In genomic region chr10:59323100-59323487, GRCm38 (mm10) we compare ENCODE assay signal across 8 mouse cellular contexts. TPM values are rescaled to one million over a fixed set of nuclear protein-coding genes. Genes with fewer than 3 reads are reported as not detected.
DNase-seq lines count a peak whose midpoint lies in the region; ATAC-seq and TF ChIP-seq lines count a peak whose summit lies in the region.

P4ha1 (plus strand) TSS chr10:59323296.

- H3K9me3 ChIP-seq in MEL (replicated peaks; ENCODE audit: insufficient read depth, low read length) = no peaks in the 10 kb centered on the region
- H3K9me3 ChIP-seq in lung, embryonic 16.5 days (ENCODE audit: control insufficient read depth, low read length) = no peaks in the 10 kb centered on the region

- peak; percentile 40 to 80 (median 72); a peak in 5 of 6 replicates for TF ChIP-seq CTCF in MEL (IDR thresholded peaks at IDR 0.05 in 2 of 3, conservative IDR thresholded peaks at IDR 0.05 in 1 of 3; ENCODE audit: control insufficient read depth in 1 of 3, insufficient read depth in 1 of 3, low read depth in 2 of 3, low read length in 3 of 3, poor library complexity in 1 of 3, severe bottlenecking in 1 of 3)
- peak; percentile 59; the same call in 1 of the 2 replicates for TF ChIP-seq CTCF in cerebellum, adult 2 months (IDR thresholded peaks at IDR 0.05; ENCODE audit: borderline replicate concordance, insufficient read depth, low read depth, low read length)

- peak within 1 kb of the TSS; percentile 48 for H3K27ac ChIP-seq in MEL (ENCODE audit: control insufficient read depth, low read depth, low read length)
- peak within 1 kb of the TSS; percentile 65; the same call in 1 of the 2 replicates for H3K27ac ChIP-seq in cerebellum, adult 2 months (ENCODE audit: insufficient read depth, low read length)
- peak within 1 kb of the TSS; percentile 97 for H3K27ac ChIP-seq in lung, embryonic 16.5 days (ENCODE audit: low read length)

- H3K4me3 ChIP-seq in MEL (ENCODE audit: control insufficient read depth in 1 of 2, insufficient read depth in 1 of 2, low read depth in 2 of 2, low read length in 2 of 2) = peak within 1 kb of the TSS; percentile 85 to 86
- peak within 1 kb of the TSS; percentile 81 for H3K4me3 ChIP-seq in cerebellum, adult 2 months (replicated peaks; ENCODE audit: insufficient read depth, low read depth, low read length)
- peak within 1 kb of the TSS; percentile 97 for H3K4me3 ChIP-seq in lung, embryonic 16.5 days (ENCODE audit: low read length)

- H3K4me2 ChIP-seq in lung, embryonic 16.5 days (ENCODE audit: low read depth, low read length) = peak within 1 kb of the TSS; percentile 69

- no peak for TF ChIP-seq RAD21 in MEL (IDR thresholded peaks at IDR 0.05; ENCODE audit: low read depth, low read length)

- no peaks in the 10 kb centered on the region for H3K27me3 ChIP-seq in MEL (ENCODE audit: control insufficient read depth in 1 of 2, insufficient read depth in 2 of 2, low read length in 2 of 2)
- H3K27me3 ChIP-seq in cerebellum, adult 2 months (ENCODE audit: control insufficient read depth, insufficient read depth, low read length) = no peaks in the 10 kb centered on the region
- H3K27me3 ChIP-seq in lung, embryonic 16.5 days (ENCODE audit: control insufficient read depth, insufficient read depth, low read depth, low read length) = no peaks in the 10 kb centered on the region

- WGBS in cerebellum, adult 2 months = 1% methylated on average over 38 of the region's 39 CpGs
- WGBS in lung, embryonic 16.5 days = under 1% methylated on average over 38 of the region's 39 CpGs

- peaks cover 8 to 28% of the 10 kb centered on the region in 2 experiments for H3K4me1 ChIP-seq in MEL (ENCODE audit: control insufficient read depth in 1 of 2, insufficient read depth in 2 of 2, low read length in 2 of 2)
- H3K4me1 ChIP-seq in cerebellum, adult 2 months (ENCODE audit: control insufficient read depth, insufficient read depth, low read length) = peaks cover 3% of the 10 kb centered on the region; the same call in 1 of the 2 replicates
- H3K4me1 ChIP-seq in lung, embryonic 16.5 days (replicated peaks; ENCODE audit: control insufficient read depth, insufficient read depth, low read length) = peaks cover 14% of the 10 kb centered on the region; the same call in 1 of the 2 replicates

- TF ChIP-seq EP300 in MEL (IDR thresholded peaks at IDR 0.05; ENCODE audit: low read depth in 1 of 2, low read length in 2 of 2) = no peak

- peak; percentile 88 to 95 for ATAC-seq in hematopoietic stem cell, adult 5-6 weeks (replicated peaks in 1 of 2; ENCODE audit: insufficient read depth in 1 of 2, low FRiP score in 2 of 2, low TSS enrichment in 1 of 2, low read depth in 1 of 2, poor library complexity in 2 of 2, severe bottlenecking in 2 of 2)
- ATAC-seq in lung, embryonic 16.5 days (ENCODE audit: low read depth) = peak; percentile 99

- H3K36me3 ChIP-seq in MEL (ENCODE audit: control insufficient read depth in 1 of 2, insufficient read depth in 2 of 2, low read length in 2 of 2) = peaks cover 0 to 14% of the 10 kb centered on the region in 2 experiments; a peak in 3 of 4 replicates
- no peaks in the 10 kb centered on the region for H3K36me3 ChIP-seq in lung, embryonic 16.5 days (ENCODE audit: control insufficient read depth, insufficient read depth, low read length)

- H3K9ac ChIP-seq in MEL (ENCODE audit: control insufficient read depth, low read depth, low read length, poor library complexity, severe bottlenecking) = peak within 1 kb of the TSS; percentile 86
- H3K9ac ChIP-seq in lung, embryonic 16.5 days (ENCODE audit: low read length) = peak within 1 kb of the TSS; percentile 94

- peak; percentile 94 to 98 for TF ChIP-seq POLR2A in MEL (IDR thresholded peaks at IDR 0.05; ENCODE audit: control insufficient read depth in 1 of 2, insufficient read depth in 1 of 2, low read depth in 1 of 2, low read length in 2 of 2, poor library complexity in 1 of 2)
- TF ChIP-seq POLR2A in cerebellum, adult 2 months (IDR thresholded peaks at IDR 0.05; ENCODE audit: borderline replicate concordance, insufficient read depth, low read length) = peak; percentile 100

- DNase-seq in MEL (ENCODE audit: low read depth, low spot score) = peak; percentile 98
- DNase-seq in cerebellum, adult 2 months = peak; percentile 99 to 100
- peak; percentile 99 for DNase-seq in forelimb bud, embryonic 11.5 days (ENCODE audit: low read depth, low spot score)
- DNase-seq in layer of hippocampus, adult 9-10 months (ENCODE audit: low spot score) = peak; percentile 95
- DNase-seq in ovary, postnatal 10 days (ENCODE audit: low spot score) = peak; percentile 98
- peak; percentile 99 for DNase-seq in thymus, postnatal 10 days (ENCODE audit: low spot score in 2 of 2)

- H3K79me2 ChIP-seq in MEL (ENCODE audit: control insufficient read depth, insufficient read depth, low read length, poor library complexity) = peaks cover 17% of the 10 kb centered on the region

TF ChIP-seq in MEL, 35 proteins besides CTCF, POLR2A, EP300 and RAD21:
- TF ChIP-seq ZMIZ1 (IDR thresholded peaks at IDR 0.05; ENCODE audit: low read depth, low read length) (peak; percentile 98), GABPA (IDR thresholded peaks at IDR 0.05; ENCODE audit: low read depth, low read length) (no peak), E2F4 (IDR thresholded peaks at IDR 0.05; ENCODE audit: borderline replicate concordance, low read depth, low read length) (no peak), ZC3H11A (IDR thresholded peaks at IDR 0.05; ENCODE audit: low read depth, low read length) (no peak), MYC (IDR thresholded peaks at IDR 0.05; ENCODE audit: low read depth, low read length) (no peak), USF1 (IDR thresholded peaks at IDR 0.05; ENCODE audit: low read depth, low read length) (no peak), NRF1 (IDR thresholded peaks at IDR 0.05; ENCODE audit: insufficient read depth, low read depth, low read length, poor library complexity, severe bottlenecking) (peak; percentile 97; the same call in 1 of the 2 replicates), MAFK (IDR thresholded peaks at IDR 0.05; ENCODE audit: borderline replicate concordance, low read depth, low read length) (no peak), ELF1 (IDR thresholded peaks at IDR 0.05; ENCODE audit: low read depth, low read length) (peak; percentile 14; the same call in 1 of the 2 replicates), JUND (IDR thresholded peaks at IDR 0.05; ENCODE audit: low read depth, low read length) (no peak), TCF12 (IDR thresholded peaks at IDR 0.05; ENCODE audit: low read depth, low read length) (peak; percentile 70; the same call in 1 of the 2 replicates), HCFC1 (IDR thresholded peaks at IDR 0.05; ENCODE audit: low read depth, low read length) (peak; percentile 62; the same call in 1 of the 2 replicates), KAT2A (conservative IDR thresholded peaks at IDR 0.05; ENCODE audit: low read depth, low read length) (no peak), NELFE (IDR thresholded peaks at IDR 0.05; ENCODE audit: low read depth, low read length) (peak; percentile 95), SMC3 (IDR thresholded peaks at IDR 0.05; ENCODE audit: low read depth, low read length) (0 out of 2 replicates have a peak, but pooled peaks have one; percentile 17), TAL1 (IDR thresholded peaks at IDR 0.05; ENCODE audit: low read length) (no peak), MXI1 (IDR thresholded peaks at IDR 0.05; ENCODE audit: low read depth, low read length) (no peak), USF2 (IDR thresholded peaks at IDR 0.05; ENCODE audit: borderline replicate concordance in 1 of 2, insufficient read depth in 1 of 2, low read depth in 1 of 2, low read length in 2 of 2) (no peak), POLR2AphosphoS2 (IDR thresholded peaks at IDR 0.05; ENCODE audit: low read length) (peak; percentile 94), TBP (IDR thresholded peaks at IDR 0.05; ENCODE audit: low read depth, low read length) (peak; percentile 98), POLR2AphosphoS5 (IDR thresholded peaks at IDR 0.05; ENCODE audit: borderline replicate concordance, low read depth, low read length) (peak; percentile 96; the same call in 1 of the 2 replicates)

RNA-seq across cellular contexts. Expression of gene P4ha1, which starts in this region (rescaled TPM):
- 18.9 and 50.4 TPM in 2 replicates for total RNA-seq in MEL (2012; rRNA removed)
- polyA plus RNA-seq in MEL (2012; ENCODE audit: insufficient read depth in 1 of 2, insufficient read length in 2 of 2, low read depth in 1 of 2, low replicate concordance in 2 of 2, missing spikeins in 1 of 2) = 10 to 100 TPM in 1 of 2 experiments, not detected in 1; 50.2 TPM
- polyA plus RNA-seq in cerebellum, adult 2 months (2012; rRNA removed) = 17.7 and 18.8 TPM in 2 replicates
- total RNA-seq in hematopoietic stem cell, adult 5-6 weeks (2017) = 40.1 and 43.2 TPM in 2 replicates
- 78.7 and 81.8 TPM in 2 replicates for polyA plus RNA-seq in lung, embryonic 16.5 days (2015; fragmentation: Nextera tagmentation; extraction: Ambion mirVana)

Comparison
In these comparisons a context has a peak if more than half of its experiments do, and no peak if none do; other contexts are left out.
1. Peak in every context shown above with its lines: DNase-seq, ATAC-seq, H3K4me3 ChIP-seq and H3K27ac ChIP-seq.